Mouse (Mus musculus) erythroblast, embryonic 14.5 days (primary cell): ENCODE results near the gene Mapk1ip1l.

Experiments used
- GATA1 ChIP-seq: IDR thresholded peaks from 2 replicates; pipeline ENCODE4 v1.6.1; 2012; ENCODE audit warnings: low read length, inconsistent platforms, mixed read lengths
- TAL1 ChIP-seq: IDR thresholded peaks from 3 replicates; pipeline ENCODE4 v1.6.1; 2012; ENCODE audit warnings: low read length, inconsistent platforms, mixed read lengths

DNA sequence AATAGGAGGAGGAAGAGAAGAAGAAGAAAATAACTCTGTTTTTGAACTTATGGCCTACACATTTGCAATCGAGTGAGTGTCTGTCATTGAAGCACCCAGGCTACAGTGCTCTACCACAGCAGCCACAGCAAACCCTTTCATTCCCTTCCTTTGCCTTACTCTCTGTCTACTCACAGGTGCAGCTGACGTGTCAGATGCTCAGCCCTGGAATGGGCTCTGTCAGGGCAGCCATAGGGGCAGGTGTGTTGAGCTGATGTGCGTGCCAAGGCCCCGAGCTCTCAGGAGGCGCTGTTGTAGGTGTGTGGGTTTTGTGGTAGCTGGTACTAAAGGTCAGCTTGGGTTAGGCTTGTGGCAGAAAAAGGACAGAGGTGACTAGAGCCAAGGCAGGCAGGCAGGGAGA is 71.7 kb downstream of the Mapk1ip1l start:
- no peak for TF ChIP-seq GATA1
- TF ChIP-seq TAL1: no peak
